Mouse (Mus musculus) limb, embryonic 11.5 days (tissue): ENCODE measurements around the gene Lbh. TPM values are rescaled to one million over a fixed set of nuclear protein-coding genes. Genes with fewer than 3 reads are reported as not detected.

Experiments
- ATAC-seq: fragments of 200-750 bp; cut with Nextera tagmentation; 2 replicates; pipeline ENCODE4 v1.8.0; 2017; ENCODE audit warnings: low read depth; ENCODE audit not compliant: insufficient number of reproducible peaks, low FRiP score, low TSS enrichment
- DNase-seq: peaks from one replicate; pipeline ENCODE4 v3.0.0-alpha.2; 2015; ENCODE audit warnings: low spot score
- H3K27ac ChIP-seq: fragments of 300-500 bp; sonication (generic); replicated peaks from 2 replicates; pipeline ENCODE4 v1.5.1; 2014; ENCODE audit warnings: low read depth, mild to moderate bottlenecking, low read length
- H3K27me3 ChIP-seq: fragments of 300-500 bp; sonication (generic); 2 replicates; pipeline ENCODE4 v1.6.1; 2014; ENCODE audit warnings: mild to moderate bottlenecking, low read length, mixed read lengths; ENCODE audit not compliant: control insufficient read depth, insufficient read depth
- H3K36me3 ChIP-seq: fragments of 300-500 bp; sonication (generic); 2 replicates; pipeline ENCODE4 v1.6.1; 2014; ENCODE audit warnings: mild to moderate bottlenecking, low read length, moderate library complexity, mixed read lengths; ENCODE audit not compliant: control insufficient read depth, insufficient read depth
- H3K4me1 ChIP-seq: fragments of 300-500 bp; sonication (generic); 2 replicates; pipeline ENCODE4 v1.6.1; 2014; ENCODE audit warnings: low read length, mixed read lengths; ENCODE audit not compliant: control insufficient read depth, insufficient read depth
- H3K4me2 ChIP-seq: fragments of 300-500 bp; sonication (generic); 2 replicates; pipeline ENCODE4 v1.6.1; 2014; ENCODE audit warnings: low read depth, mild to moderate bottlenecking, moderate library complexity; ENCODE audit not compliant: severe bottlenecking
- H3K4me3 ChIP-seq: fragments of 300-500 bp; sonication (generic); 2 replicates; pipeline ENCODE4 v1.5.1; 2014; ENCODE audit warnings: low read depth, low read length
- H3K9ac ChIP-seq: fragments of 300-500 bp; sonication (generic); 2 replicates; pipeline ENCODE4 v1.6.1; 2014; ENCODE audit warnings: mild to moderate bottlenecking, low read length
- H3K9me3 ChIP-seq: fragments of 300-500 bp; sonication (generic); 2 replicates; pipeline ENCODE4 v1.6.1; 2016; ENCODE audit warnings: low read length; ENCODE audit not compliant: control insufficient read depth
- WGBS: fragments of 180-500 bp; shearing (Covaris S2); extraction: QIAGEN DNeasy Blood & Tissue Kit; methylation state at CpG from one replicate; pipeline ENCODE4 v1.1.7; 2014; 5-methylcytosine and 5-hydroxymethylcytosine counted together
- polyA plus RNA-seq: library from polyadenylated mRNA; unstranded; fragments of >200 nt; fragmentation: Nextera tagmentation; extraction: Ambion mirVana; gene quantifications from 2 replicates; pipeline ENCODE4 v1.2.1, GENCODE M21; 2014

Gene Lbh
- polyA plus RNA-seq, 1 experiment from 2014 or later: 3.6 TPM

DNA sequence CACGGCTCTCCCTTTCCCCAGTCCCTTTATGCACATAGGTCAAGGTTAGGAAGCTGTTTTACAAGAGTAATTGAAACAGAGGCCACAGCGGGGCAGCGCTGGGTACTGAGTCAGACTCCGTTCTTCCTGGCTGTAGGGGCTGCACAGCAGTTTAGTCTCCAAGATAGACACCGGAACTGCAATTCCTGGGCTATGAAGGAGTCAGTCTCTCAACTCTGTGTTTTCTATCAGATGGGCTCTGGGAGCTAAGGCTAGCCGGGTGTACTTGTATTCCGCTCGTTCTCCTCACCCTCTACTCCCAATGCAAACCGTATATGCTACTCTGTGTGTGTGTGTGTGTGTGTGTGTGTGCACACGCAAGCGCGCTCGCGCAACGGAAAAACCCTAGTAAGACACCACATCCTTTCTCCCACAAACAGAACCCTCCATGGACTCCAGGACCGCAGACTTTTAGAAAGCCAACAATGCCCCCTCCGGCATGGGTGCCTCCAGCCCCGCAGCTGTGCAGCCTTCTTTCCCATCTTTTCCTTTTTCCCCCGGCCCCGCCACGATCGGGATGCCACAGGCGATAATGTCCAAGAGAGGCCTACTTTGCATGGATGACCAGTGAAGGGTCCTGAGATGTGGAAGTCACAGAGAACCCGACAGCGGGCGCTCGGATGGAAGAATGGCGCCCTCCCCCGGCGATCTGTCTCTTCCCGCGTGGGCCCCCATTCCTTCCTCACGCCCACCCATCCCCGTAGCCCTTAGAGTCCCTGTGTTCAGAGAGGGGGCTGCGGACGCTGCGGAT is 669 bp upstream of the Lbh start:
- peaks cover 10% of the 10 kb centered on the region; the same call in 1 of the 2 replicates for H3K4me1 ChIP-seq
- peak overlapping the region; percentile 83 for H3K9ac ChIP-seq
- H3K27me3 ChIP-seq: no peaks in the 10 kb centered on the region
- peak overlapping the region; percentile 63 for H3K4me3 ChIP-seq
- DNase-seq: peak; percentile 77
- WGBS: 2% methylated on average over 37 of the region's 37 CpGs
- peaks cover 2% of the 10 kb centered on the region; the same call in 1 of the 2 replicates for H3K36me3 ChIP-seq
- H3K27ac ChIP-seq: no peak overlapping the region
- peak overlapping the region; percentile 92 for H3K4me2 ChIP-seq
- ATAC-seq: peak; percentile 27
- H3K9me3 ChIP-seq: no peaks in the 10 kb centered on the region

DNA sequence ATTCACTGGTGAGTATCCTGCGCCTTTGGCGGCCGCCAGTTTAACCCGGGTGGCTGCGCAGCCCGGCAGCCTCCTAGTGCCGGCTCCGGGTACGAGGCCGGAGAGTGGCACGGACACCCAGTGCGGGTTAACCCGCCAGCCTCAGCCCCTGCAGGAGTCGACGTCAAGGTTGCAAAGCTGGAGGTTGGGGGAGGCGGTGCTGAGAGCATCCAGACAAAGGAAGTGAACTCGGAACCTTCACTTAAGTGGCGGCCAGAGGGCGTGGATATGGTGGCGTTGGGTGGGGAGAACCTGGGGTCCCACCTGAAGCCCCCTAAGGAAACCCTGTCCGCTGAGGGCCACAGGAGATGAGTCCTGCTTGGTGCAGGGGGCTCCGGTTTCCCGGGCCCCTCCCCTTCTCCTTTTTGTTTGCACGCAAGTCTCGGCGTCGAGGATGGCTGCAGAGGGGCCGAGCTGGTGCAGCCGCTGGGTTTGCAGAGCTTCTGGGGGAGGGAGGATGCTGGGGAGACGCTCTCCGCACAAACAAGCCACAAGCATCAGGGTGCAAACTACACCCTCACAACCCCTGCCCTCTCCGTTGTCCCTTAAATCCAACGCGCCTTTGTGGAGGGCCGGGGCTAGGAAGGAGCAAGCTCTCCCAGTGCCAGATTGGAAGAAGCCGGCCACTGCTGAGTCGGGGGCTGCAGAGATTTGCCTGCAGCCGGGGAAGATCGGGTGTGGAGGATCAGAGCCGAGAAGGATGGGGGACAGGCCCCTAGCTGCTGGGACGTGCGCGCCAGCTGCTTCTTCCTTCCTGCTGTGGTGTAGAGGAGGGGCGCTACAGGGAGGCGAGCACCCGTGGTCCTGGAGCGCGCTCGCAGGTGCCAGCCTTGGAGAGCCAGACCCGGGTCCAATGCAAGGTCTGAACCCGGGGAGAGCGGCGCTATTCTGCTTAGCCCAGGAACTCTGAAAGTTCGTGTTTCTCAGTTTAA is 751 bp downstream of the Lbh start:
- H3K27me3 ChIP-seq: no peaks in the 10 kb centered on the region
- H3K4me2 ChIP-seq: peak overlapping the region; percentile 92
- peaks cover 10% of the 10 kb centered on the region; the same call in 1 of the 2 replicates for H3K4me1 ChIP-seq
- H3K27ac ChIP-seq: peak overlapping the region; percentile 45; the same call in 1 of the 2 replicates
- no peaks in the 10 kb centered on the region for H3K9me3 ChIP-seq
- H3K4me3 ChIP-seq: peak overlapping the region; percentile 63
- ATAC-seq (peak; percentile 41), DNase-seq (peak; percentile 78)
- H3K36me3 ChIP-seq: peaks cover 2% of the 10 kb centered on the region; the same call in 1 of the 2 replicates
- peak overlapping the region; percentile 83 for H3K9ac ChIP-seq
- WGBS: under 1% methylated on average over 54 of the region's 54 CpGs

DNA sequence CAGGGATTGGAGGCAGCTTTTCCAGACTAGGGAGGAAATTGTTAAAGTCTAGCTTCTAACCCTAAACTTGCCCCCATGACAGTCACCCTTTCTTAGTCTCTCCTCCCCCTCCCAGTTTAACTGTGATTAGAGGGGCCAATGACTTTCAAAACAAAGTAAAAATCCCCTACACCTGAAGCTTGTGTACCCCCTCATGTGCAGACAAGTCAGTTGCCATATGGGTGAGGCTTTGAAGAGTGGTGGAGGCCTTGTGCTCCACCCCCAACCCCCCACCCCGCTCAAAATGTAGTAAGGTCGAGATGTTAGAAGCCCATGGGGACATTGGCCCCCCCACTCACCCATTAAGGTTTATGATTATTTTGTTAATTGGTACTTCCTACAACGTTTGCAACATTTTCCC is 1.5 kb downstream of the Lbh start:
- H3K4me3 ChIP-seq: peak overlapping the region; percentile 63
- 7% methylated on average over 3 of the region's 3 CpGs for WGBS
- H3K4me1 ChIP-seq: peaks cover 10% of the 10 kb centered on the region; the same call in 1 of the 2 replicates
- ATAC-seq: no peak
- peak overlapping the region; percentile 92 for H3K4me2 ChIP-seq
- no peaks in the 10 kb centered on the region for H3K9me3 ChIP-seq
- H3K27me3 ChIP-seq: no peaks in the 10 kb centered on the region
- peak overlapping the region; percentile 50 for H3K9ac ChIP-seq
- no peak for DNase-seq
- H3K36me3 ChIP-seq: peaks cover 2% of the 10 kb centered on the region; the same call in 1 of the 2 replicates
- no peak overlapping the region for H3K27ac ChIP-seq

DNA sequence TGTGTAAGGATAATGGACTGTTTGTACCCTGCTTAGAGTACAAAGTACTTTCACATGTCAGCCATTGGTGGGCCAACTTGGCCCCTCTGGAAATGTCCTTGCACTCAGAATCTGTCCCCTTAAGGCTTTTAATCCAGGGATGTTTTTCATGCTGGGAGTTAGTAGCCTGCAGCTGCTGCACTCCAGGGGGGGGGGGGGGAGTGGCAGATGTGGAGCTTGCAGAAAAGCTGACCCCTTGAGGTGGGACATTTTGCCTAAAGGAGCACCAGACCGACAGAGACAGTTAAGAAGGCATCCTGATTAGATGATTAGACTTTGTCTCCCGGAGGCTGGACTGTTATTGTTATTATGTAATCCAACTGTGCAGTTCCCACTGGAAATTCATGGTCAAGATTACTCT is 2.3 kb downstream of the Lbh start:
- no peaks in the 10 kb centered on the region for H3K9me3 ChIP-seq
- peaks cover 10% of the 10 kb centered on the region; the same call in 1 of the 2 replicates for H3K4me1 ChIP-seq
- H3K27me3 ChIP-seq: no peaks in the 10 kb centered on the region
- H3K9ac ChIP-seq: no peak overlapping the region
- DNase-seq (no peak), ATAC-seq (no peak)
- H3K4me3 ChIP-seq: no peak overlapping the region
- H3K36me3 ChIP-seq: peaks cover 2% of the 10 kb centered on the region; the same call in 1 of the 2 replicates
- H3K27ac ChIP-seq: no peak overlapping the region
- 26% methylated on average over 2 of the region's 2 CpGs for WGBS
- H3K4me2 ChIP-seq: peak overlapping the region; percentile 11

DNA sequence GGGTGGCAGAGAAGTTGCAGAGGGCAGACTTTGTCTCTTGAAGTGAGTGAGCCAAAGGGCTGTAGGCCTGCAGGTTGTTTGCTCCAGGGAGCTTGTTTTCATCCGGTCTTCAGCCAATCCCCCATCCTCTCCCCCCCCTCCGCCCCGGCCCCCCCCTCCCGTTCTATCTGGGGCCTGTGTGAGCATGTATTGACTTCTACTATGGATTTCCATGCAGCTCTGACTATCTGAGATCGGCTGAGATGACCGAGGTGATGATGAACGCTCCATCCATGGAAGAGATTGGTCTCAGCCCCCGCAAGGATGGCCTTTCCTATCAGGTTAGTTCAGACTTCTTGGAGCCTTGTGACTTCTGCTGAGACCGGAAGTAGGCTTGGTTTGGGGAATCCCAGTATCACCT is 2.9 kb downstream of the Lbh start:
- Histone ChIP-seq H3K4me1 (peaks cover 10% of the 10 kb centered on the region; the same call in 1 of the 2 replicates), H3K4me2 (peak overlapping the region; percentile 11; the same call in 1 of the 2 replicates)
- ATAC-seq: no peak

DNA sequence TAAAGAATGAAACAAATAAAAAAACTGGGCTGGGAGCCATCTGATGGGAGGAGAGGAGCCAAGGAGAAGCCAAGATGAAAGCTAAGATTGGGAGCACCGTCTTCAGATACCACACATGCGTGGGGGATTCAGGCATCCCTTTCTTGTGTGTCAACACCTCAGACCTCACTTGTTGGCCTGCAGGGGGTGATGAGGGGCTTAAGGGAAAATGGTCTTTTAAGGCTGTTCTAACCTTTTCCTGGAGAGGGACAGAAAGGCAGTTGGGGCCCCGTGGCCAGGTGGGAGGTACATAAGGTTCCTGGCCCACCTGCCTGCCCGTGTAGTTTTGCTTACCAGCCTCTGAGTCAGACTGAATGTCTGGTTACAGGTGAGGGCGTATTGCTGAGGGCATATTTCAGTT is 4.1 kb downstream of the Lbh start:
- DNase-seq (no peak), ATAC-seq (no peak)
- WGBS: 76% methylated on average over 5 of the region's 5 CpGs
- Histone ChIP-seq H3K36me3 (peaks cover 2% of the 10 kb centered on the region; the same call in 1 of the 2 replicates), H3K4me2 (no peak overlapping the region), H3K9me3 (no peaks in the 10 kb centered on the region), H3K9ac (no peak overlapping the region), H3K4me1 (peaks cover 10% of the 10 kb centered on the region; the same call in 1 of the 2 replicates), H3K4me3 (no peak overlapping the region), H3K27ac (no peak overlapping the region), H3K27me3 (no peaks in the 10 kb centered on the region)

More for the DNA sequence above, 2.9 kb downstream of the Lbh start:
- Histone ChIP-seq H3K4me3 (no peak overlapping the region), H3K9ac (no peak overlapping the region), H3K36me3 (peaks cover 2% of the 10 kb centered on the region; the same call in 1 of the 2 replicates), H3K27ac (no peak overlapping the region), H3K27me3 (no peaks in the 10 kb centered on the region), H3K9me3 (no peaks in the 10 kb centered on the region)
- DNase-seq: no peak
- WGBS: 57% methylated on average over 8 of the region's 9 CpGs

DNA sequence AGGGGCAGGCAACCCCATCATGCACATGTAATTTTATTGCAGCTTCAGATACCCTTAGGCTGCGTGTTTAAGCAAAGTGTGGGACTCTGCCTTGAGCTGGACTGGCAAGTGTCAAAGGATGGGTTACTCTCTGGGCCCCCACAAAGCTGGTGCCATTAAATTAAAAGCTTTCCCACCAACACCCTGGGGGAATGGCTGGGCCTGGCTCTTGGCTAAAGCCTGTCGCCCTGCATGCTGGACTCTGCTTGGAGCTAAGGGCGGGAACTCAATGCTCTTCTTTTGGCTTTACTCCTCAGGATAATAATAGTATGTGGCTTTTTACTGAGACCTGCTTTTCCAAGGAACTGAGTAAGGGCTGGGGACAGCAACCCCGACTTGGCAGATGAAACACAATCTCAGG is 5.2 kb downstream of the Lbh start:
- H3K27ac ChIP-seq: no peak overlapping the region
- H3K4me1 ChIP-seq: peaks cover 10% of the 10 kb centered on the region; the same call in 1 of the 2 replicates
- H3K36me3 ChIP-seq: peaks cover 2% of the 10 kb centered on the region; the same call in 1 of the 2 replicates
- H3K4me2 ChIP-seq: no peak overlapping the region
- WGBS: 89% methylated on average over 4 of the region's 4 CpGs
- no peak overlapping the region for H3K4me3 ChIP-seq
- no peaks in the 10 kb centered on the region for H3K9me3 ChIP-seq
- no peaks in the 10 kb centered on the region for H3K27me3 ChIP-seq
- ATAC-seq (no peak), DNase-seq (no peak)
- no peak overlapping the region for H3K9ac ChIP-seq

DNA sequence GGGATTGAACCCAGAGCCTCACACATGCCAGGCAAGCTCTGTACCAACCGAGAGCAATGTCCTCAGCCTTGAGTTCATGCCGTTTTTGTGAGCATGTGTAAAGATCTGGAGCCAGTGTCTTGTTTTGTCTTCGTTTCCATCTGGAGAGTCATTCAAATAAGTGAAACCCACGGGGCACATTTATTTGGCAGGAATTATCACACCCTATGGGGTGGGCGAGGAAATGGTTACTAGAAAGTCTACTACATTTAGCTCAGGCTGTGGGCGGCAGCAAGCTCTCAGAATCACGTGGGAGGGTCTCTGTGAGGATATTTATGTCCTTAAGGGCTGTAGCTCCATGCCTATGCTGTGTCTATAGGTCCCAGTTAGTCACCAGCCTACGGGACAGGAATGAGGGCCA is 6.2 kb downstream of the Lbh start:
- Histone ChIP-seq H3K4me3 (no peak overlapping the region), H3K9me3 (no peaks in the 10 kb centered on the region), H3K4me1 (peaks cover 10% of the 10 kb centered on the region; the same call in 1 of the 2 replicates), H3K27ac (no peak overlapping the region), H3K27me3 (no peaks in the 10 kb centered on the region), H3K36me3 (peaks cover 2% of the 10 kb centered on the region; the same call in 1 of the 2 replicates), H3K4me2 (no peak overlapping the region), H3K9ac (no peak overlapping the region)
- 80% methylated on average over 8 of the region's 8 CpGs for WGBS
- ATAC-seq: no peak
- no peak for DNase-seq
